Mouse (Mus musculus) cerebral cortex, adult 2 months (tissue): ENCODE results near the gene 1700122O11Rik.

ENCODE experiments used
- WGBS: fragments of 180-500 bp; shearing (Covaris S2); methylation state at CpG from one replicate; pipeline ENCODE4 v1.1.7; 2018; 5-methylcytosine and 5-hydroxymethylcytosine counted together

1700122O11Rik gene

DNA sequence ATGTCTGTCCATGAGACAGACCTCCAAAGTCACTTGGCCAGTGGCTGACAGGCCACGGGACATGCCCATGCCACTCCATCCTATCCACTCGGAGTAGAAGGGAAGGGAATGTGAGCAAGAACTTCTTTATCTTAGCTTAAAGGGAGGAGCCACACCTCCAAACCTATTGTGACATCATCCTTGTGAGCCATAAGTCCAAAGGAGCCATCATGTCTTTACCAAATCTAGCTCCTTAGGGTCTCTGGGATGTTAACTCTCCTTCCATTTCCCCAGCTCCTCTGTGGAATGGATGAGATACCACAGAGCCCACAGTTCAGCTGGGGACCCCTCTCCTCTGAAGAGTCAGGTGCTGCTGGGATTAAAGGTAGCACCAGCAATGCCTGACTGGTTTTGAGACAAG is at the start of gene 1700122O11Rik:
Gene 1700122O11Rik, minus strand, starts transcription at position 101 of the 400 bp plus-strand sequence.
- 100% methylated on average over 2 of the region's 2 CpGs for WGBS

GRCm38 (mm10) chr17:48080626-48081025 is 42.5 kb upstream of the 1700122O11Rik start:
- WGBS, result 55% methylated on average over 3 of the region's 3 CpGs

- WGBS, result 69% methylated on average over 5 of the region's 5 CpGs
Observed at GRCm38 (mm10) chr17:48067729-48068128, 29.6 kb upstream of the 1700122O11Rik start.

DNA sequence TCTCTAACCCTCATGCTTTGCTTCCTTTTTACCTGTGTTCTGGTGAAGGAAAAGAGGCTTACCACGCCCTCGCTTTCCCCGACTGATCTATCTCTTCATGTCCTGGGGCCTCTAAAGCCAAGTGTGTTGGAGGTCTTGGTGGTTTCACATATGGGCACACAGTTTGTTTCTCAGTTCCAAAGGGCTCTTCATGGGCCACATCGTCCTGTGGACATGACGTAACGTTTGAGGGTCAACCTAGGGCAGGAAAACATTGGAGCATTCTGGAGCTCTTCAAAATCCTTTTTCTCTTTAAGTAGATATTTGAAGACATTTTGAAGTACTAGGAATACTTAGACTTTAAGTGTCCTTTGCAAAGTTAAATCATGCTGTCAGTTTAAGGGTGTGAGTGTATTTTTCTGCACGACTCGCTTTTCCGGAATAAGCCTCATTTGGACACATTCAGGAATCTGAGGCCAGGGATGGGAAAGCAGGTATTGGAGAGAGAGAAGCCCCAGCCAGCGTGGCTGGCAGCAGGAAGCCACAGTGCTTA is 29.1 kb upstream of the 1700122O11Rik start:
- 75% methylated on average over 10 of the region's 10 CpGs for WGBS

DNA sequence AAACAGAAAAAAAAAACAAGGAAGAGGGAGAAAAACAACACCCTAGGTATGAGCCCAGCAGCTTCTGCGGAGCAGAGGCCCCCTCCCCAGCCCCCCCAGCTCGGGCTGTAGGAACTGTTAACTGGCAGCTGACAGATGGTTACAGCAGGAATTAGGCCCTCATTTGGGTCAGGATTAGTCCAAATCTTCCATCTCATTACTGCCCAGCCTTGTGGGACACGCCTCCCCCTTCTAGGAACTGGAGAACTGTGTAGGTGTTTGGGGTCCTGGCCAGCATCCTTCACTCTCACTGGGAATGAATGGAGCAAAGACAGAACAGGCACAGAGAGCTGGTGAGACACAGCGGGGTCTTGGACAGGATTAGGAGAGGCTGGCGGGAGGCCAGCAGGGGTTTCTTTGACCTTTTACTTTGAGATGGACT is 27.0 kb upstream of the 1700122O11Rik start:
- 39% methylated on average over 5 of the region's 5 CpGs for WGBS

DNA sequence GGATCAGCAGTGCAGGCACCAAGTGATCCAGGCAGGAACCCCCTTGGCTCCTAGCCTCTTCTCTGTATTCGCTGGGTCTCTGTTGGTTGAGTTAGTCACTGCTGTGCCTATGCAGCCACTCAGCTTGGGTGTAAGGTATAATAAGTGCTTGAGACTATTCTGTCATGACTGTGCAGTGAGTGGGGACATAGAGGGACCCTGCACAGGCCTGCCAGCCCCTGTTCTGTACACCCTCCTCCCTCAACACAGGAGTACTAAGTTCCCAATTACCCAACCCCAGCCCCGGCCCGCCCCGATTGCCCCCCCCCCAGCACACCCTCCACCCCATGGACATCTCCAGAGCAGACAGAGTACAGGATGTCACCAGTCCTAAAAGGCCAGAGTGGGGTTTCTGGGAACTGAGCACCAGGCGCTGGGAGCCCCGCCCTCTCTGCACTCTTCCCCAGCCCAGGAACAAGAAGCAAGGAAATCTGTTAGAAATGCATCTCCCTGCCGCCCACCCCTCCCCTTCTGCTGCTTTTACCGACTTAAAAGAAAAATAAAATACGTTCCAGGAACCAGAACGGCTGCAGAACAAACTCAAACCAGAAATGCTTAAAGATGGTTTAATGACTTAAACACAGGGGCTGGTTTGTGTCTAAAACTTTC is 26.2 kb upstream of the 1700122O11Rik start:
- WGBS, result 26% methylated on average over 10 of the region's 10 CpGs

GRCm38 (mm10) chr17:48057382-48057781 is 19.3 kb upstream of the 1700122O11Rik start:
- WGBS, result 21% methylated on average over 12 of the region's 12 CpGs

- 43% methylated on average over 20 of the region's 20 CpGs for WGBS
Observed at GRCm38 (mm10) chr17:48055076-48055816, 17.2 kb upstream of the 1700122O11Rik start.

DNA sequence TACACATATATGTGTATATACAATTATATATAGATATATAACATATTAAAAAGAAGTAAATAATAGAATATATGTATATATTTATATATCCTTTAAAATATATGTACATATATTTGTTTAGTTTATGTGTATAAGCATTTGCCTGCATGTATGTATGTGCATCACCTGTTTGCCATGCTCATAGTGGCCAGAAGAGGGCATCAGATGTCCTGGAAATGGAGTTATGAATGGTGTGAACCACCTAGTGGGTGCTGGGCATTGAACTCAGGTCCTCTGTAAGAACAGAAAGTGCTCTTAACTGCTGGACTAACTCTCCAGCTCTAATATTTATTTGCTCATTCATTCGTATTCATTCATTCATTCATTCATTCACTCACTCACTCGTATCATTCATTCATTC is 15.6 kb upstream of the 1700122O11Rik start:
- WGBS, result 78% methylated on average over 2 of the region's 2 CpGs

- WGBS, result 63% methylated on average over 10 of the region's 10 CpGs
Observed at GRCm38 (mm10) chr17:48052338-48053067, 14.4 kb upstream of the 1700122O11Rik start.

DNA sequence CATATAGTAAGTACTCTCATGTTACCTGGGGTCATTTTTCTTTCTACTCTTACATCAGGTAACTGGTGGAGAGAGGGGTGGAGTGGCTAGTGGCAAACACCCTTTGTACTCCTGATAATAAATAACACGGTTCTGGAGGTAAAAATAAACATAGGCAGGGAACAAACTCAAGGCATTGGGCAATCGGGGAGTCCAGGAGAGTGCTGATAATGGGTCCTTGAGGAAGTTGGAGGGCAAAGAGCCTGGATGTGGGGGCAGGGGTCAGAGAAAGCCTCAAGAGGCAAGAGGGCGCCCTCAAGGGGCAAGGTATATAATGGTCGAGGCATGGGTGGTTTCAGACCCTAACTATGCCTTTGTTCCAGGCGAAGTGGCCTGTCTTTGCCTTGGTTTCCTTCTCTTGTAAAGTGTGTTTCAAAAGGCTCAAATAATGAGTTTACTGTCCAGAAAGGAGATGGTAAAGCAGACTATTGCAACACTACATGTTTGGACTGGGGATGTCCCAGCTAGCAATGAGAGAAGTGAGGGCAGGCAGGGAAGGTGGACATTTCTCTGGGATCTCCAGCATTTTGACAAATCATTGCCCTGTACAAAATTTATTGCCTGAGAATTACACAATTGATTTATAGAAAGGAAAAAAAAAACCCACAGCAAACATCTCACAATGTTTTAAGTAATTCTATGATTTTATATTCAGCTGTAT is 13.7 kb upstream of the 1700122O11Rik start:
- 85% methylated on average over 5 of the region's 5 CpGs for whole genome bisulfite sequencing

DNA sequence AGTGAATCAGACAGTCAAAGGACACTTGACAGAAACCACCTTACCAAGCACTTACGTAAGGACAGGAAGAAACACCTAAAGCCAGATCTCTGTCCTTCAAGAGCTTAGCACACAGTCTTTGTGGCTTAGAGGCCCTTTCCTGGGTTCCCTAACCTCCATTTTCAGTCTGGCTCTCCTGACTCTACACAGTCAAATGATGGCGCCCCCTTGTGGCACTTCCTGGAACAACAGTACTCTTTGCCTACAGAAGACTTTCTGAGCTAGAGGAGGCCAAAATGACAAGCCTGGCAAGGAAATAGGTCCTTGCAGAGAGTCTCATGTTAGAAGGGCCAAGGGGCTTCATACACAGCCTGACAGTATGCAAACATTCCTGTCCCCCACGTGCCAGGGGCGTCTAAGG is 7.5 kb upstream of the 1700122O11Rik start:
- 46% methylated on average over 4 of the region's 4 CpGs for WGBS

- 81% methylated on average over 5 of the region's 5 CpGs for WGBS
Observed at GRCm38 (mm10) chr17:48043154-48043880, 5.2 kb upstream of the 1700122O11Rik start.

- WGBS, result 34% methylated on average over 29 of the region's 29 CpGs
Observed at GRCm38 (mm10) chr17:48041351-48042287, 3.5 kb upstream of the 1700122O11Rik start.

GRCm38 (mm10) chr17:48039232-48039866 is 1.3 kb upstream of the 1700122O11Rik start:
- 33% methylated on average over 14 of the region's 14 CpGs for WGBS

GRCm38 (mm10) chr17:48036921-48037320 is 1.2 kb downstream of the 1700122O11Rik start:
- WGBS, result 88% methylated on average over 3 of the region's 3 CpGs

- 13% methylated on average over 42 of the region's 42 CpGs for WGBS
Observed at GRCm38 (mm10) chr17:48031521-48032430, 6.3 kb downstream of the 1700122O11Rik start.

- WGBS, result 25% methylated on average over 12 of the region's 12 CpGs
Observed at GRCm38 (mm10) chr17:48029241-48029640, 8.9 kb downstream of the 1700122O11Rik start.
